Mouse (Mus musculus): ENCODE measurements around the gene Scamp2. TPM values are rescaled to one million over a fixed set of nuclear protein-coding genes. Genes with fewer than 3 reads are reported as not detected.

Gene Scamp2
- polyA plus RNA-seq, 1 experiment from 2014 or later = 84.5 TPM

GRCm38 (mm10) chr9:57625674-57626500 is 65.1 kb downstream of the Scamp2 start:
- ATAC-seq = no peak
- peaks cover 41% of the 10 kb centered on the region for H3K36me3 ChIP-seq
- WGBS = 85% methylated on average over 15 of the region's 15 CpGs
- H3K9me3 ChIP-seq = no peaks in the 10 kb centered on the region
- no peak overlapping the region for H3K27ac ChIP-seq
- no peak overlapping the region for H3K4me2 ChIP-seq (replicated peaks)
- no peaks in the 10 kb centered on the region for H3K27me3 ChIP-seq (replicated peaks)
- H3K4me3 ChIP-seq (replicated peaks) = no peak overlapping the region
- H3K9ac ChIP-seq = no peak overlapping the region
- no peaks in the 10 kb centered on the region for H3K4me1 ChIP-seq (replicated peaks)

- ATAC-seq = no peak
- Histone ChIP-seq H3K4me3 (replicated peaks) (no peak overlapping the region), H3K36me3 (peaks cover 42% of the 10 kb centered on the region), H3K4me2 (replicated peaks) (no peak overlapping the region), H3K9ac (no peak overlapping the region), H3K4me1 (replicated peaks) (no peaks in the 10 kb centered on the region), H3K9me3 (no peaks in the 10 kb centered on the region), H3K27me3 (replicated peaks) (no peaks in the 10 kb centered on the region), H3K27ac (no peak overlapping the region)
- 92% methylated on average over 17 of the region's 17 CpGs for WGBS
These were observed 66.4 kb downstream of the Scamp2 start for GRCm38 (mm10) chr9:57627191-57627590.

DNA sequence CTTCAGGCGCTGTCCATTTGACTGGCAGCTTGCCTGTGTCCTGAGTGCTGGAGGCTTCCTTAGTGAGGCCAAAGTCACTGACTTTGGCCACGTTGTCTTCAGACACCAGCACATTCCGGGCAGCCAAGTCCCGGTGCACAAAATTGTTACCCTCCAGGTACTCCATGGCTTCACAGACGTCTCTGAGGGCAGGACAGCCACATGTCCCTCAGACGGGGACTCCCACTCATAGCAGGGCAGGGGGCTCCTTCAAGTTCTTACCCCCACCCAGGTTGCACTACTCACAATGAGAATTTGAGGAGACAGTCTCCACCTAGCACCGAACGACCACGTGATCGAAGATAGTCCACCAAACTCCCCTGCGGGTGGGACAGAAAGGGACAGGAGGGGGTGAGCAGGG is 67.1 kb downstream of the Scamp2 start:
- Histone ChIP-seq H3K9me3 (no peaks in the 10 kb centered on the region), H3K4me3 (replicated peaks) (no peak overlapping the region), H3K27me3 (replicated peaks) (no peaks in the 10 kb centered on the region), H3K4me1 (replicated peaks) (no peaks in the 10 kb centered on the region), H3K9ac (no peak overlapping the region), H3K4me2 (replicated peaks) (no peak overlapping the region), H3K27ac (no peak overlapping the region), H3K36me3 (peaks cover 42% of the 10 kb centered on the region)
- WGBS = 89% methylated on average over 11 of the region's 11 CpGs
- ATAC-seq = no peak

- ATAC-seq = no peak
- Histone ChIP-seq H3K4me3 (replicated peaks) (no peak overlapping the region), H3K4me1 (replicated peaks) (peaks cover 5% of the 10 kb centered on the region; the same call in 1 of the 2 replicates), H3K9ac (no peak overlapping the region), H3K4me2 (replicated peaks) (no peak overlapping the region), H3K36me3 (peaks cover 42% of the 10 kb centered on the region), H3K27ac (no peak overlapping the region), H3K9me3 (no peaks in the 10 kb centered on the region), H3K27me3 (replicated peaks) (no peaks in the 10 kb centered on the region)
- WGBS = 90% methylated on average over 12 of the region's 12 CpGs
These were observed 68.0 kb downstream of the Scamp2 start for GRCm38 (mm10) chr9:57628717-57629116.

DNA sequence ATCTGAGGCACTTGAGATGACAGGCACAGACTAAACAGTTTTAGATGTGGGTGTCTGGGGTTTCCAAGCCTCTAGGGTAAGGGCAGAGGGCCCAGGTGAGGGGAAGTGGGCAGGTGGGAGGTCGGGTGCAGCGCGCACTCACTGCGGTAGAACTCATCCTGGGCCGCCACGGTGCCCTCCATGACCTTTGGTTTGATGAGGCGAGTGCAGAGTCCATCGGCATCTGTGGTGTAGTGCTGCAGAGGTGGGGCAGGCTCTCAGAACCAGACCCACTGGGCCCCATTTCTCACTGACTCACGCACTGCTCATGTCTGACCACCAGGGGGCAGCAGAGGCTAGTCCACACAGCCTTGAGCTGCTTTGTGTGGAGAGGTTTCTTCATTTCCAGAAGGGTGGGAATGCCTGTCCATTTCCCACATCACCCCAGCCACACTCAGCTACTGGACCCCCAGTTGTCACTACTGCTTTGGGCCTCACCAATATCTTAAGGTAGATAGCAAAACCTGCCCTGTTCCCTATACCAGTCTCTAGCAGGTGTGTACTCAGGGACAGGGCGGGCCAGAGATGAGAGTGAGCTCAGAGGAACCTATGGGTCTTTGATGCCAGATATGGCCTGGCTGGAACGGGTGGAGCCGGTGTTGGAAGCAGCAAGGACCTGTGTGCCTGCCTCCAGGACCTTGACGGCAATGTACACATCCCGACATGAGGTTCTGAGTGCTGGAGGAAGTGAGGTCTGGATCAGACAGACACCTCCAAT is 68.6 kb downstream of the Scamp2 start:
- Histone ChIP-seq H3K27me3 (replicated peaks) (no peaks in the 10 kb centered on the region), H3K9me3 (no peaks in the 10 kb centered on the region), H3K36me3 (peaks cover 42% of the 10 kb centered on the region), H3K4me3 (replicated peaks) (no peak overlapping the region), H3K4me2 (replicated peaks) (no peak overlapping the region), H3K4me1 (replicated peaks) (peaks cover 11% of the 10 kb centered on the region), H3K9ac (no peak overlapping the region), H3K27ac (no peak overlapping the region)
- WGBS = 58% methylated on average over 14 of the region's 14 CpGs
- peak; percentile 72 for ATAC-seq

DNA sequence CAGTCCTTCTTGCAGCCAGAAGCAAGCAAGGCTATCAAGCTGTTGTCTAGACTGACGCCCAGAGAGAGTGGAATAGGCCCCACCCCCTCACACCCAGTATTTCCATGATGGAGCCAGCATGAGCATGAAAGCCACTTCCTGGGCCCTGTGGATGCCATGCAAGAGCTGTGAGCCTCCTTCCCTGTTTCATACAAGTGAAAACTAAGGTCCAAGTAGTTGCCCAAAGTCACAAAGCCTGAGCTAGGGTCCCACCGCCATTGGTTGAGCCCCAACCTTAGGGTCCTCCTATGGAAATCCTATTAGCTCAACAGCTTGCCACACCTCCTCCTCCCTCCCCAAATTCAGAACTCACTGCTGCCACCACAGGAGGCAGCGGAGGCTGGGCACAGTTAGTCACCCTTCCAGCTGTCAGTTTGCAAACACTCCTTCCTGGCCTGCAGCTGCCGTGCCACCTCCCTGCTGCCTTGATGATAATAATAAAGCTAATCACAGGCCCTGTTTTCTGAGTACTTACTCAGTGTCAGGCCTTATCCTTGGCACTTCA is 72.8 kb downstream of the Scamp2 start:
- Histone ChIP-seq H3K9ac (no peak overlapping the region), H3K4me1 (replicated peaks) (peaks cover 35% of the 10 kb centered on the region), H3K9me3 (no peaks in the 10 kb centered on the region), H3K4me3 (replicated peaks) (no peak overlapping the region), H3K27ac (no peak overlapping the region), H3K4me2 (replicated peaks) (no peak overlapping the region), H3K27me3 (replicated peaks) (no peaks in the 10 kb centered on the region), H3K36me3 (peaks cover 17% of the 10 kb centered on the region)
- WGBS = 42% methylated on average over 4 of the region's 4 CpGs
- ATAC-seq = no peak

GRCm38 (mm10) chr9:57637272-57637671 is 76.5 kb downstream of the Scamp2 start:
- ATAC-seq = no peak
- no peak overlapping the region for H3K4me3 ChIP-seq (replicated peaks)
- H3K9me3 ChIP-seq = no peaks in the 10 kb centered on the region
- peaks cover 73% of the 10 kb centered on the region for H3K4me1 ChIP-seq (replicated peaks)
- WGBS = 66% methylated on average over 3 of the region's 3 CpGs
- peak overlapping the region; percentile 89 for H3K27ac ChIP-seq
- H3K27me3 ChIP-seq (replicated peaks) = no peaks in the 10 kb centered on the region
- H3K4me2 ChIP-seq (replicated peaks) = peak overlapping the region; percentile 66
- H3K36me3 ChIP-seq = no peaks in the 10 kb centered on the region
- 0 out of 2 replicates have a peak overlapping the region, but pooled peaks have one; percentile 32 for H3K9ac ChIP-seq

GRCm38 (mm10) chr9:57637741-57638322 is 77.1 kb downstream of the Scamp2 start:
- Histone ChIP-seq H3K9ac (peak overlapping the region; percentile 32; the same call in 1 of the 2 replicates), H3K27me3 (replicated peaks) (no peaks in the 10 kb centered on the region), H3K4me1 (replicated peaks) (peaks cover 78% of the 10 kb centered on the region), H3K36me3 (no peaks in the 10 kb centered on the region), H3K4me3 (replicated peaks) (peak overlapping the region; percentile 10), H3K9me3 (no peaks in the 10 kb centered on the region), H3K4me2 (replicated peaks) (peak overlapping the region; percentile 66), H3K27ac (peak overlapping the region; percentile 89)
- ATAC-seq = peak; percentile 23
- 13% methylated on average over 6 of the region's 6 CpGs for WGBS

Other genes with a start within 250 kb of the Scamp2 start
- gene Ppcdc, start 120.8 kb upstream of the Scamp2 start, polyA plus RNA-seq (2015; fragmentation: Nextera tagmentation; extraction: Ambion mirVana) = 25.0 and 30.1 TPM in 2 replicates
- gene Scamp5, start 92.9 kb upstream of the Scamp2 start, polyA plus RNA-seq (2015; fragmentation: Nextera tagmentation; extraction: Ambion mirVana) = 14.1 and 16.4 TPM in 2 replicates
- 7.0 and 8.1 TPM in 2 replicates for gene Rpp25, start 56.9 kb upstream of the Scamp2 start, polyA plus RNA-seq (2015; fragmentation: Nextera tagmentation; extraction: Ambion mirVana)
- gene Cox5a, start 39.7 kb upstream of the Scamp2 start, polyA plus RNA-seq (2015; fragmentation: Nextera tagmentation; extraction: Ambion mirVana) = 844 and 895 TPM in 2 replicates
- gene Fam219b, start 23.4 kb upstream of the Scamp2 start, polyA plus RNA-seq (2015; fragmentation: Nextera tagmentation; extraction: Ambion mirVana) = 17.2 and 18.2 TPM in 2 replicates
- gene Mpi, start 8.2 kb upstream of the Scamp2 start, polyA plus RNA-seq (2015; fragmentation: Nextera tagmentation; extraction: Ambion mirVana) = 50.2 and 55.8 TPM in 2 replicates
- 16.3 and 20.4 TPM in 2 replicates for gene Ulk3, start 28.5 kb downstream of the Scamp2 start, polyA plus RNA-seq (2015; fragmentation: Nextera tagmentation; extraction: Ambion mirVana)
- gene Cplx3, start 45.3 kb downstream of the Scamp2 start, polyA plus RNA-seq (2015; fragmentation: Nextera tagmentation; extraction: Ambion mirVana) = not detected in 2 replicates
- not detected in 2 replicates for gene Lman1l, start 59.8 kb downstream of the Scamp2 start, polyA plus RNA-seq (2015; fragmentation: Nextera tagmentation; extraction: Ambion mirVana)
- 29.0 and 31.4 TPM in 2 replicates for gene Csk, start 92.7 kb downstream of the Scamp2 start, polyA plus RNA-seq (2015; fragmentation: Nextera tagmentation; extraction: Ambion mirVana)
- gene Cyp1a2, start 122.8 kb downstream of the Scamp2 start, polyA plus RNA-seq (2015; fragmentation: Nextera tagmentation; extraction: Ambion mirVana) = not detected in 2 replicates
- not detected in 2 replicates for gene Cyp1a1, start 127.0 kb downstream of the Scamp2 start, polyA plus RNA-seq (2015; fragmentation: Nextera tagmentation; extraction: Ambion mirVana)
- 29.6 and 29.9 TPM in 2 replicates for gene Edc3, start 147.6 kb downstream of the Scamp2 start, polyA plus RNA-seq (2015; fragmentation: Nextera tagmentation; extraction: Ambion mirVana)
- gene Clk3, start 204.9 kb downstream of the Scamp2 start, polyA plus RNA-seq (2015; fragmentation: Nextera tagmentation; extraction: Ambion mirVana) = 57.8 and 71.7 TPM in 2 replicates

Measured in intestine, embryonic 15.5 days (tissue).